Mouse (Mus musculus) layer of hippocampus, adult 9-10 months (tissue): ENCODE results near the gene Arfgap3.

ENCODE experiments used
- DNase-seq: peaks from one replicate; pipeline ENCODE4 v3.0.0; 2022; ENCODE audit warnings: low spot score

Gene Arfgap3

DNA sequence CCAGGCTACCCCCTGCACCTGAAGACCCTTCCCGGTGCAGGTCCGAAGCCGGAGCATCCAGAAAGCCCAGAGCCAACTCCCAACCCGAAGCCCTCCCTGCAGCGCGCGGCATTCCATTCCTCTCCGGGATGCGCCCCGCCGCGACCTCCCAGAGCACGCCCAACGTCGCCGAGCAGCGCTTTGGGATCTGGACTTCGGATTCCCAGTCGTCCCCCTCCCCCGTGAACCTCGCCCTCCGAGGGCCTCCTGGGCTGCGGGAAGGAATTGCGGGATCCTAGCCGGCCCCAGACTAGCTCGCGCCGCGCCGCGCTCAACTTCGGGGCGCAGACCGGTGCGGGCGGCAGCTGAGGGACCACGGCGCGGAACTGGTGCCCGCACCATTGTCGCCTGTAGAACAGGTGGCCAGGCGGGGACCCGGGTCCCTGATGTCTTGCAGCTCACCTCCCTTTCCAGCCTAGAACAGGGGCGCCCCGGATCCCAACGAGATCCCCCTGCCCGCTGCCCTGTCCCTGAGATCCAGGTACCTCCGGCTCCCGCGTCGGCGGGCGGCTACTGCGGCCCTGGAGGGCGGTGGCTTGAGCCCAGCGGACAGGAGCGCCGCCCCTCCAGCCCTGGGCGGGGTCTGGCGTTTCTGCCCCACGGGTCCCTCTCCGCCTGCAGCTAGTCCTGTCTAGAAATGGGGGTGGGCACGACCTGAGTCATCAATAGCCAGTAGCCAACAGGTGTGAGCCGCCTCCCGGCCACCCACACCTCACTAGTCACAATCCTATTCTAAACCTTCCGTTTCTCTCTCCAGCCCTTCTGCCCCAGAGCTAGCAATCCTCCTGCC, 98.7 kb downstream of the Arfgap3 start, which contains the start of gene A4galt:
Gene A4galt (minus strand): TSS at position 599 of the 829 bp plus-strand sequence.
- DNase-seq = no peak

- no peak for DNase-seq
Observed at GRCm38 (mm10) chr15:83250651-83251175, 99.3 kb downstream of the Arfgap3 start.
